Mouse (Mus musculus) cerebellum, postnatal 14 days (tissue): Measurements from ENCODE around the gene Gna13.

ENCODE experiments used
- DNase-seq, 2 experiments: peaks; one replicate each; pipeline ENCODE4 v3.0.0; 2021; ENCODE audit warnings: mixed read lengths in 2 of 2

Gna13 gene

GRCm38 (mm10) chr11:109349652-109350316 lies 12.8 kb upstream of the Gna13 start:
- no peak for DNase-seq

GRCm38 (mm10) chr11:109350317-109350714 lies 12.3 kb upstream of the Gna13 start:
- DNase-seq: no peak

- no peak for DNase-seq
These were observed 11.1 kb upstream of the Gna13 start for GRCm38 (mm10) chr11:109351489-109351888.

GRCm38 (mm10) chr11:109353391-109354235 lies 9.0 kb upstream of the Gna13 start:
- no peak for DNase-seq

GRCm38 (mm10) chr11:109354236-109354613 lies 8.4 kb upstream of the Gna13 start:
- DNase-seq: no peak

- peak; percentile 76 to 77 for DNase-seq
These were observed 6.8 kb upstream of the Gna13 start for GRCm38 (mm10) chr11:109355771-109356388.

- DNase-seq: no peak
These were observed 5.5 kb upstream of the Gna13 start for GRCm38 (mm10) chr11:109357171-109357570.

- no peak for DNase-seq
These were observed 4.1 kb upstream of the Gna13 start for GRCm38 (mm10) chr11:109358549-109358948.

- no peak for DNase-seq
These were observed 3.4 kb upstream of the Gna13 start for GRCm38 (mm10) chr11:109359043-109359752.

- DNase-seq: no peak
These were observed 2.5 kb upstream of the Gna13 start for GRCm38 (mm10) chr11:109360102-109360501.

- no peak for DNase-seq
These were observed 2.0 kb upstream of the Gna13 start for GRCm38 (mm10) chr11:109360581-109361040.

GRCm38 (mm10) chr11:109361241-109361630 lies 1.4 kb upstream of the Gna13 start:
- no peak for DNase-seq

- no peak for DNase-seq
These were observed 784 bp upstream of the Gna13 start for GRCm38 (mm10) chr11:109361631-109362462.

- no peak for DNase-seq
These were observed 831 bp downstream of the Gna13 start for GRCm38 (mm10) chr11:109363191-109364133.

GRCm38 (mm10) chr11:109364337-109364736 lies 1.7 kb downstream of the Gna13 start:
- no peak for DNase-seq

GRCm38 (mm10) chr11:109364881-109365280 lies 2.2 kb downstream of the Gna13 start:
- no peak for DNase-seq

- no peak for DNase-seq
These were observed 3.2 kb downstream of the Gna13 start for GRCm38 (mm10) chr11:109365818-109366217.

- no peak for DNase-seq
These were observed 4.4 kb downstream of the Gna13 start for GRCm38 (mm10) chr11:109366802-109367579.

- DNase-seq: no peak
These were observed 6.5 kb downstream of the Gna13 start for GRCm38 (mm10) chr11:109369026-109369637.

- no peak for DNase-seq
These were observed 12.8 kb downstream of the Gna13 start for GRCm38 (mm10) chr11:109375412-109375811.
